Mouse (Mus musculus): ENCODE measurements around the gene Hist1h2bg. TPM values are rescaled to one million over a fixed set of nuclear protein-coding genes. Genes with fewer than 3 reads are reported as not detected.
A peak's percentile ranks its signal among the peaks of the same experiment; 100 is the strongest.
"Not testable (repeated sequence)": the region's sequence is repeated elsewhere in the genome, so short reads cannot be mapped to it uniquely, and the experiment has no call there.

Gene Hist1h2bg
- total and polyA plus RNA-seq, 3 experiments, result 14.7 to 2,580 TPM; not detected in 1

DNA sequence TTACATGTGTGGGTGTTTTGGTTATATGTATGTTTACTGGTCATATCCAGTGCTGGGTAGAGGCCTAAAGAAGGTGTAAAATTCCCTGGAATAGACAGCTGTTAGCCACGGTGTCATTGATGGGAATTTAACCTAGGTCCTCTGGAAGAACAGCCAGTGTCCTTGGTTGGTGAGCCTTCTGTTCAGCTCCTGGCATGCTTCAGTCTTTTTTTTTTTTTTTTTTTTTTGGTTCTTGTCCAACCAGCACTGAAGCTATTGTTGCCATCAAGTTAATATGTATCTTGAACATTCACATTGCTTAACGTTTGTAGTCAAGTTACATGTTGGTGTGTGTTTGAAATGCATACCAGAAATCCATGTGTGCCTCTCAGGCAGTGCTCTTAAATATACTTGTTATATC lies 6.7 kb upstream of the Hist1h2bg start:
- Histone ChIP-seq H3K9ac (ENCODE audit: control insufficient read depth, low read depth, low read length, poor library complexity, severe bottlenecking) (no peak overlapping the region), H3K4me3 (ENCODE audit: control insufficient read depth in 1 of 2, insufficient read depth in 1 of 2, low read depth in 2 of 2, low read length in 2 of 2) (no peak overlapping the region), H3K27ac (ENCODE audit: control insufficient read depth, low read depth, low read length) (peak overlapping the region; percentile 100; the same call in 1 of the 2 replicates), H3K9me3 (replicated peaks; ENCODE audit: insufficient read depth, low read length) (no peaks in the 10 kb centered on the region), H3K79me2 (ENCODE audit: control insufficient read depth, insufficient read depth, low read length, poor library complexity) (no peaks in the 10 kb centered on the region; the same call in 1 of the 2 replicates), H3K4me1 (ENCODE audit: control insufficient read depth in 1 of 2, insufficient read depth in 2 of 2, low read length in 2 of 2) (peaks cover 4 to 8% of the 10 kb centered on the region in 2 experiments; a peak in 3 of 4 replicates), H3K27me3 (ENCODE audit: control insufficient read depth in 1 of 2, insufficient read depth in 2 of 2, low read length in 2 of 2) (no peaks in the 10 kb centered on the region), H3K36me3 (ENCODE audit: control insufficient read depth in 1 of 2, insufficient read depth in 2 of 2, low read length in 2 of 2) (peaks cover 0 to 24% of the 10 kb centered on the region in 2 experiments; a peak in 2 of 4 replicates)
- TF ChIP-seq GABPA (IDR thresholded peaks at IDR 0.05; ENCODE audit: low read depth, low read length), result no peak
- no peak for TF ChIP-seq CTCF (IDR thresholded peaks at IDR 0.05 in 2 of 3, conservative IDR thresholded peaks at IDR 0.05 in 1 of 3; ENCODE audit: control insufficient read depth in 1 of 3, insufficient read depth in 1 of 3, low read depth in 2 of 3, low read length in 3 of 3, poor library complexity in 1 of 3, severe bottlenecking in 1 of 3)
- TF ChIP-seq BHLHE40 (IDR thresholded peaks at IDR 0.05; ENCODE audit: borderline replicate concordance, low read depth, low read length), result no peak
- TF ChIP-seq ELF1 (IDR thresholded peaks at IDR 0.05; ENCODE audit: low read depth, low read length), result no peak
- no peak for TF ChIP-seq USF2 (IDR thresholded peaks at IDR 0.05; ENCODE audit: borderline replicate concordance in 1 of 2, insufficient read depth in 1 of 2, low read depth in 1 of 2, low read length in 2 of 2)
- no peak for TF ChIP-seq POLR2A (IDR thresholded peaks at IDR 0.05; ENCODE audit: control insufficient read depth in 1 of 2, insufficient read depth in 1 of 2, low read depth in 1 of 2, low read length in 2 of 2, poor library complexity in 1 of 2)
- no peak for DNase-seq (ENCODE audit: low read depth, low spot score)

- peaks cover 0 to 21% of the 10 kb centered on the region in 2 experiments; a peak in 2 of 4 replicates for H3K36me3 ChIP-seq (ENCODE audit: control insufficient read depth in 1 of 2, insufficient read depth in 2 of 2, low read length in 2 of 2)
- H3K79me2 ChIP-seq (ENCODE audit: control insufficient read depth, insufficient read depth, low read length, poor library complexity); H3K27me3 ChIP-seq (ENCODE audit: control insufficient read depth in 1 of 2, insufficient read depth in 2 of 2, low read length in 2 of 2); H3K9me3 ChIP-seq (replicated peaks; ENCODE audit: insufficient read depth, low read length); H3K4me1 ChIP-seq (ENCODE audit: control insufficient read depth in 1 of 2, insufficient read depth in 2 of 2, low read length in 2 of 2): not testable (repeated sequence)
- TF ChIP-seq POLR2A (IDR thresholded peaks at IDR 0.05; ENCODE audit: control insufficient read depth in 1 of 2, insufficient read depth in 1 of 2, low read depth in 1 of 2, low read length in 2 of 2, poor library complexity in 1 of 2), result peak; percentile 71 to 86
- peak overlapping the region; percentile 98 for H3K27ac ChIP-seq (ENCODE audit: control insufficient read depth, low read depth, low read length)
- H3K9ac ChIP-seq (ENCODE audit: control insufficient read depth, low read depth, low read length, poor library complexity, severe bottlenecking), result peak overlapping the region; percentile 82
- peak overlapping the region; percentile 2 to 42 for H3K4me3 ChIP-seq (ENCODE audit: control insufficient read depth in 1 of 2, insufficient read depth in 1 of 2, low read depth in 2 of 2, low read length in 2 of 2)
- DNase-seq (ENCODE audit: low read depth, low spot score), result peak; percentile 82
Measured at GRCm38 (mm10) chr13:23570261-23571021, 755 bp upstream of the Hist1h2bg start.

GRCm38 (mm10) chr13:23571504-23572217 lies 465 bp downstream of the Hist1h2bg start:
- H3K79me2 ChIP-seq (ENCODE audit: control insufficient read depth, insufficient read depth, low read length, poor library complexity), result not testable (repeated sequence)

More at GRCm38 (mm10) chr13:23571504-23572217, 465 bp downstream of the Hist1h2bg start:
- H3K27me3 ChIP-seq (ENCODE audit: control insufficient read depth in 1 of 2, insufficient read depth in 2 of 2, low read length in 2 of 2); H3K9me3 ChIP-seq (replicated peaks; ENCODE audit: insufficient read depth, low read length); H3K4me1 ChIP-seq (ENCODE audit: control insufficient read depth in 1 of 2, insufficient read depth in 2 of 2, low read length in 2 of 2): not testable (repeated sequence)
- H3K27ac ChIP-seq (ENCODE audit: control insufficient read depth, low read depth, low read length), result peak overlapping the region; percentile 98
- TF ChIP-seq POLR2AphosphoS5 (IDR thresholded peaks at IDR 0.05; ENCODE audit: borderline replicate concordance, low read depth, low read length) (peak; percentile 93; the same call in 1 of the 2 replicates), POLR2A (IDR thresholded peaks at IDR 0.05; ENCODE audit: control insufficient read depth in 1 of 2, insufficient read depth in 1 of 2, low read depth in 1 of 2, low read length in 2 of 2, poor library complexity in 1 of 2) (peak; percentile 91 to 95), TBP (IDR thresholded peaks at IDR 0.05; ENCODE audit: low read depth, low read length) (peak; percentile 37; the same call in 1 of the 2 replicates), UBTF (IDR thresholded peaks at IDR 0.05; ENCODE audit: borderline replicate concordance, insufficient read depth, low read depth, low read length) (peak; percentile 96; the same call in 1 of the 2 replicates)
- peak; percentile 85 for DNase-seq (ENCODE audit: low read depth, low spot score)
- peak overlapping the region; percentile 99 for H3K9ac ChIP-seq (ENCODE audit: control insufficient read depth, low read depth, low read length, poor library complexity, severe bottlenecking)
- peak overlapping the region; percentile 4 to 15; a peak in 3 of 4 replicates for H3K4me3 ChIP-seq (ENCODE audit: control insufficient read depth in 1 of 2, insufficient read depth in 1 of 2, low read depth in 2 of 2, low read length in 2 of 2)
- H3K36me3 ChIP-seq (ENCODE audit: control insufficient read depth in 1 of 2, insufficient read depth in 2 of 2, low read length in 2 of 2), result peaks cover 0 to 21% of the 10 kb centered on the region in 2 experiments; a peak in 2 of 4 replicates
